Mouse (Mus musculus): ENCODE data around the gene Tmem45a2. TPM values are rescaled to one million over a fixed set of nuclear protein-coding genes. Genes with fewer than 3 reads are reported as not detected.

Gene Tmem45a2
- polyA plus RNA-seq (2012; rRNA removed) = 0.08 TPM in 1 of 2 replicates, not detected in the other

DNA sequence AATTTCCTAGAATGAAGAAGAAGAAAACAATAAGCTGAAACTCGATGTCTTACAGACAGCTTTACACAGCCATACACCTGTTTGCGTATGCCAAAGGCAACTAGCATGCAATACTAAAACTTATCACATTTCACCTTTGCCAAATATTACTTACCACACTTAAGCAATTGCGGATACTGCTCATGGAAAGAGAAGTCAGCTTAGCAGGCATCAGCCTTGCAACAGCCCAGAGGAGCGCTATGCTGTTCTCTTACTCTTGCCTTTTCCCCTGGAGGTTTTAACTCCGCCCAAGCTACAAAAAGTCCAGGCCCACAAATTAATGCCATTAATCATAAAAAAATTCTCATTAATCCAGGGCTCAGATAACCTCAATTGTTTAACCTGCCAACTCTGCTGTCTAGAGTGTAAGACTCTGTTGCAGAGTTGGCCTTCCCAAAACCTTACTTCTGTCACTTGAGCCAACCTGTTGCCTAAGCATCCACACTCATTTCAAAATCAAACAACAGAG, at the start of gene Tmem45a2:
Tmem45a2 (minus strand) TSS at position 241 of the 508 bp plus-strand sequence.
- no peak for TF ChIP-seq POLR2A (IDR thresholded peaks at IDR 0.05; ENCODE audit: low read depth, low read length)
- no peak for TF ChIP-seq CTCF (IDR thresholded peaks at IDR 0.05; ENCODE audit: extremely low read depth, insufficient read length, insufficient replicate concordance, low read depth, low read length)
- Histone ChIP-seq H3K27ac (ENCODE audit: insufficient read depth, low read depth, low read length) (no peak within 1 kb of the TSS), H3K4me3 (ENCODE audit: low read depth, low read length) (no peak within 1 kb of the TSS), H3K4me1 (ENCODE audit: control insufficient read depth, insufficient read depth, insufficient read length, low read length) (no peaks in the 10 kb centered on the region), H3K36me3 (ENCODE audit: control insufficient read depth, insufficient read depth, low read length) (no peaks in the 10 kb centered on the region), H3K27me3 (ENCODE audit: control insufficient read depth, insufficient read depth, low read length) (no peaks in the 10 kb centered on the region)
- 91% methylated on average over 5 of the region's 5 CpGs for WGBS

DNA sequence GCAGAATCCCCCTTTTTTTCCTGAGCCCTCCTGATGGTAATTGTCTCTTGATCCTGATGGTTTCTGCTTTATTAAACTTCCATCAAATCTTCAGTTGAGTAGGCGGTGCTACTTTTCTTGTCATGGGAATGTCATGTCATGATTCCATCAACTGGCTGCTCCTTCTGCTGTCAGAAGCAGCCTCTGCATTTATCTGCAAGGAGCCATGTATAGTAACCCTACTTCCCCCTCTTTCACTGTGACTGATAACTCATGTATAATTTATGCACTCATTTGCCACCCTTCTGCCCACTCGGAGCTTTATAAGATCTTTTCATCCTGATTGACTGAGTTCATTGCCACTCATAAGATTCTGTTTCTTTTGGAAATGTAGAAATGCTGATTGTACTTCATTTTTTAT, 46.4 kb upstream of the Tmem45a2 start:
- Histone ChIP-seq H3K4me3 (ENCODE audit: low read depth, low read length) (no peak overlapping the region), H3K36me3 (ENCODE audit: control insufficient read depth, insufficient read depth, low read length) (no peaks in the 10 kb centered on the region), H3K4me1 (ENCODE audit: control insufficient read depth, insufficient read depth, insufficient read length, low read length) (peaks cover 2% of the 10 kb centered on the region; the same call in 1 of the 2 replicates), H3K27me3 (ENCODE audit: control insufficient read depth, insufficient read depth, low read length) (no peaks in the 10 kb centered on the region), H3K27ac (ENCODE audit: insufficient read depth, low read depth, low read length) (no peak overlapping the region)
- no peak for TF ChIP-seq CTCF (IDR thresholded peaks at IDR 0.05; ENCODE audit: extremely low read depth, insufficient read length, insufficient replicate concordance, low read depth, low read length)
- TF ChIP-seq POLR2A (IDR thresholded peaks at IDR 0.05; ENCODE audit: low read depth, low read length) = no peak
- 75% methylated on average over 2 of the region's 2 CpGs for whole genome bisulfite sequencing

GRCm38 (mm10) chr16:57116066-57116465, 44.9 kb upstream of the Tmem45a2 start:
- no peaks in the 10 kb centered on the region for H3K36me3 ChIP-seq (ENCODE audit: control insufficient read depth, insufficient read depth, low read length)
- H3K27ac ChIP-seq (ENCODE audit: insufficient read depth, low read depth, low read length) = no peak overlapping the region
- H3K4me3 ChIP-seq (ENCODE audit: low read depth, low read length) = no peak overlapping the region
- TF ChIP-seq POLR2A (IDR thresholded peaks at IDR 0.05; ENCODE audit: low read depth, low read length) (no peak), CTCF (IDR thresholded peaks at IDR 0.05; ENCODE audit: extremely low read depth, insufficient read length, insufficient replicate concordance, low read depth, low read length) (no peak)
- H3K27me3 ChIP-seq (ENCODE audit: control insufficient read depth, insufficient read depth, low read length) = no peaks in the 10 kb centered on the region
- peaks cover 2% of the 10 kb centered on the region; the same call in 1 of the 2 replicates for H3K4me1 ChIP-seq (ENCODE audit: control insufficient read depth, insufficient read depth, insufficient read length, low read length)

GRCm38 (mm10) chr16:57106185-57106960, 35.2 kb upstream of the Tmem45a2 start:
- Histone ChIP-seq H3K4me3 (ENCODE audit: low read depth, low read length) (no peak overlapping the region), H3K27ac (ENCODE audit: insufficient read depth, low read depth, low read length) (peak overlapping the region; percentile 73), H3K36me3 (ENCODE audit: control insufficient read depth, insufficient read depth, low read length) (no peaks in the 10 kb centered on the region), H3K4me1 (ENCODE audit: control insufficient read depth, insufficient read depth, insufficient read length, low read length) (peaks cover 14% of the 10 kb centered on the region; the same call in 1 of the 2 replicates), H3K27me3 (ENCODE audit: control insufficient read depth, insufficient read depth, low read length) (no peaks in the 10 kb centered on the region)
- TF ChIP-seq POLR2A (IDR thresholded peaks at IDR 0.05; ENCODE audit: low read depth, low read length) (no peak), CTCF (IDR thresholded peaks at IDR 0.05; ENCODE audit: extremely low read depth, insufficient read length, insufficient replicate concordance, low read depth, low read length) (no peak)
- 29% methylated on average over 5 of the region's 5 CpGs for WGBS

GRCm38 (mm10) chr16:57101174-57101573, 30.0 kb upstream of the Tmem45a2 start:
- Histone ChIP-seq H3K27ac (ENCODE audit: insufficient read depth, low read depth, low read length) (peak overlapping the region; percentile 1; the same call in 1 of the 2 replicates), H3K4me1 (ENCODE audit: control insufficient read depth, insufficient read depth, insufficient read length, low read length) (peaks cover 15% of the 10 kb centered on the region; the same call in 1 of the 2 replicates), H3K4me3 (ENCODE audit: low read depth, low read length) (no peak overlapping the region), H3K36me3 (ENCODE audit: control insufficient read depth, insufficient read depth, low read length) (no peaks in the 10 kb centered on the region), H3K27me3 (ENCODE audit: control insufficient read depth, insufficient read depth, low read length) (no peaks in the 10 kb centered on the region)
- TF ChIP-seq CTCF (IDR thresholded peaks at IDR 0.05; ENCODE audit: extremely low read depth, insufficient read length, insufficient replicate concordance, low read depth, low read length) = no peak
- TF ChIP-seq POLR2A (IDR thresholded peaks at IDR 0.05; ENCODE audit: low read depth, low read length) = no peak
- 21% methylated on average over 1 of the region's 1 CpGs for WGBS

GRCm38 (mm10) chr16:57099572-57100237, 28.5 kb upstream of the Tmem45a2 start:
- H3K4me1 ChIP-seq (ENCODE audit: control insufficient read depth, insufficient read depth, insufficient read length, low read length) = peaks cover 9% of the 10 kb centered on the region; the same call in 1 of the 2 replicates
- peak overlapping the region; percentile 46; the same call in 1 of the 2 replicates for H3K27ac ChIP-seq (ENCODE audit: insufficient read depth, low read depth, low read length)
- no peak for TF ChIP-seq POLR2A (IDR thresholded peaks at IDR 0.05; ENCODE audit: low read depth, low read length)
- TF ChIP-seq CTCF (IDR thresholded peaks at IDR 0.05; ENCODE audit: extremely low read depth, insufficient read length, insufficient replicate concordance, low read depth, low read length) = no peak
- no peak overlapping the region for H3K4me3 ChIP-seq (ENCODE audit: low read depth, low read length)
- no peaks in the 10 kb centered on the region for H3K36me3 ChIP-seq (ENCODE audit: control insufficient read depth, insufficient read depth, low read length)
- H3K27me3 ChIP-seq (ENCODE audit: control insufficient read depth, insufficient read depth, low read length) = no peaks in the 10 kb centered on the region
- 41% methylated on average over 5 of the region's 5 CpGs for WGBS
